Mouse (Mus musculus) heart, embryonic 15.5 days (tissue): ENCODE measurements around the gene Col8a2. TPM values are rescaled to one million over a fixed set of nuclear protein-coding genes. Genes with fewer than 3 reads are reported as not detected.

Source experiments
- ATAC-seq: fragments of 200-750 bp; cut with Nextera tagmentation; replicated peaks from 2 replicates; pipeline ENCODE4 v1.8.0; 2017; ENCODE audit warnings: low read depth, moderate TSS enrichment; ENCODE audit not compliant: insufficient number of reproducible peaks, insufficient read depth, low FRiP score
- H3K27ac ChIP-seq: fragments of 300-500 bp; sonication (generic); 2 replicates; pipeline ENCODE4 v1.5.1; 2015; ENCODE audit warnings: mild to moderate bottlenecking, inconsistent platforms
- H3K27me3 ChIP-seq: fragments of 300-500 bp; sonication (generic); 2 replicates; pipeline ENCODE4 v1.6.1; 2015; ENCODE audit warnings: inconsistent platforms
- H3K36me3 ChIP-seq: fragments of 300-500 bp; sonication (generic); 2 replicates; pipeline ENCODE4 v1.6.1; 2015; ENCODE audit warnings: mild to moderate bottlenecking, inconsistent platforms
- H3K4me1 ChIP-seq: fragments of 300-500 bp; sonication (generic); replicated peaks from 2 replicates; pipeline ENCODE4 v1.6.1; 2015; ENCODE audit warnings: inconsistent platforms
- H3K4me2 ChIP-seq: fragments of 300-500 bp; sonication (generic); 2 replicates; pipeline ENCODE4 v1.6.1; 2015; ENCODE audit warnings: inconsistent platforms, mild to moderate bottlenecking, moderate library complexity
- H3K4me3 ChIP-seq: fragments of 300-500 bp; sonication (generic); 2 replicates; pipeline ENCODE4 v1.5.1; 2015; ENCODE audit warnings: mild to moderate bottlenecking, inconsistent platforms
- H3K9ac ChIP-seq: fragments of 300-500 bp; sonication (generic); 2 replicates; pipeline ENCODE4 v1.6.1; 2015; ENCODE audit warnings: mild to moderate bottlenecking, inconsistent platforms
- H3K9me3 ChIP-seq: fragments of 300-500 bp; sonication (generic); replicated peaks from 2 replicates; pipeline ENCODE4 v1.6.1; 2016; ENCODE audit warnings: inconsistent platforms
- WGBS: fragments of 180-500 bp; shearing (Covaris S2); methylation state at CpG from one replicate; pipeline ENCODE4 v1.1.7; 2015; ENCODE audit warnings: mixed read lengths; 5-methylcytosine and 5-hydroxymethylcytosine counted together
- polyA plus RNA-seq: library from polyadenylated mRNA; unstranded; fragments of >200 nt; fragmentation: Nextera tagmentation; extraction: Ambion mirVana; gene quantifications from 2 replicates; pipeline ENCODE4 v1.2.1, GENCODE M21; 2015

The Col8a2 gene
- polyA plus RNA-seq, 1 experiment from 2014 or later, result 5.2 TPM

DNA sequence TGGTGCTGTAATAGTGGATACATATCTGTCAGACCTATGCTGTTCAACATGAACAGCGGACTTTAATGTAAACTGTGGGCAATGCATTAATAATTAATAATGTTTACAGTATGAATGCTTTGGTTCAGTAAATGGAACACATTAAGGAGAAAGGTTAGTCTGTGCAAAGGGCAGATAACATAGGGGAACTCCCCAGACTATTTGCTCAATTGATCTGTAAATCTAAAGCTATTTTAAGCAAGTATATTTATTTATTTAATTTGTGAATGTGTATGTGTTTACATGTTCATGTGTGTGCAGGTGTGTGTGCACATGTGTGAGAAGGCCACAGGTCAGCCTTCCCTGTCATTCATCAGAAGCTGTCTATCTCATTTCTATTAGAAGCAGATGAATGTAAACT lies 73.5 kb downstream of the Col8a2 start:
- ATAC-seq, result no peak
- Histone ChIP-seq H3K9me3 (no peaks in the 10 kb centered on the region), H3K36me3 (peaks cover 35% of the 10 kb centered on the region), H3K27me3 (no peaks in the 10 kb centered on the region), H3K9ac (no peak overlapping the region), H3K4me3 (no peak overlapping the region), H3K4me2 (no peak overlapping the region), H3K27ac (no peak overlapping the region), H3K4me1 (no peaks in the 10 kb centered on the region)
- WGBS, result 90% methylated on average over 1 of the region's 1 CpGs

Other genes starting within 250 kb of the Col8a2 start
- 120 and 137 TPM in 2 replicates for gene Mrps15, start 239.9 kb upstream of the Col8a2 start, polyA plus RNA-seq
- gene Oscp1, start 228.2 kb upstream of the Col8a2 start, polyA plus RNA-seq, result 6.1 and 7.6 TPM in 2 replicates
- 42.2 and 43.2 TPM in 2 replicates for gene Lsm10, start 190.2 kb upstream of the Col8a2 start, polyA plus RNA-seq
- gene Stk40, start 182.8 kb upstream of the Col8a2 start, polyA plus RNA-seq, result 20.6 and 27.2 TPM in 2 replicates
- 28.0 and 37.7 TPM in 2 replicates for gene Eva1b, start 139.0 kb upstream of the Col8a2 start, polyA plus RNA-seq
- 3.3 and 4.1 TPM in 2 replicates for gene Sh3d21, start 123.3 kb upstream of the Col8a2 start, polyA plus RNA-seq
- 129 and 149 TPM in 2 replicates for gene Thrap3, start 84.0 kb upstream of the Col8a2 start, polyA plus RNA-seq
- 39.4 and 50.7 TPM in 2 replicates for gene Map7d1, start 30.4 kb upstream of the Col8a2 start, polyA plus RNA-seq
- gene Trappc3, start 24.5 kb upstream of the Col8a2 start, polyA plus RNA-seq, result 73.1 and 77.6 TPM in 2 replicates
- gene Adprhl2, start 34.9 kb downstream of the Col8a2 start, polyA plus RNA-seq, result 30.4 and 44.9 TPM in 2 replicates
- 1.1 and 2.4 TPM in 2 replicates for gene Tekt2, start 38.9 kb downstream of the Col8a2 start, polyA plus RNA-seq
- gene Ago3, start 142.8 kb downstream of the Col8a2 start, polyA plus RNA-seq, result 11.5 and 13.9 TPM in 2 replicates
- gene Ago1, start 181.8 kb downstream of the Col8a2 start, polyA plus RNA-seq, result 1.9 and 2.5 TPM in 2 replicates
- gene Ago4, start 246.7 kb downstream of the Col8a2 start, polyA plus RNA-seq, result 0.97 and 1.4 TPM in 2 replicates